Mouse (Mus musculus) ovary, postnatal 10 days (tissue): ENCODE measurements around the gene Sept8.

ENCODE experiments used
- DNase-seq: peaks from one replicate; pipeline ENCODE4 v3.0.0; 2022; ENCODE audit warnings: low spot score

Sept8 gene

GRCm38 (mm10) chr11:53583151-53583550 is 64.1 kb downstream of the Sept8 start:
- no peak for DNase-seq

GRCm38 (mm10) chr11:53584849-53585248 is 65.8 kb downstream of the Sept8 start:
- no peak for DNase-seq

- DNase-seq, result no peak
Measured at GRCm38 (mm10) chr11:53585510-53585909, 66.5 kb downstream of the Sept8 start.

- DNase-seq, result no peak
Measured at GRCm38 (mm10) chr11:53588279-53588678, 69.2 kb downstream of the Sept8 start.

GRCm38 (mm10) chr11:53590368-53590768 is 71.3 kb downstream of the Sept8 start:
- DNase-seq, result no peak

GRCm38 (mm10) chr11:53591116-53591515 is 72.1 kb downstream of the Sept8 start:
- no peak for DNase-seq
